Mouse (Mus musculus) kidney, adult 2 months (tissue): ENCODE measurements around the gene S100a5. TPM values are rescaled to one million over a fixed set of nuclear protein-coding genes. Genes with fewer than 3 reads are reported as not detected.
A peak's percentile ranks its signal among the peaks of the same experiment; 100 is the strongest.

Source experiments
- DNase-seq: peaks from one replicate; pipeline ENCODE4 v3.0.0; 2021
- H3K27ac ChIP-seq: fragments of 200-500 bp; 2 replicates; pipeline ENCODE4 v1.5.1; 2012; ENCODE audit warnings: low read depth, low read length, control low read depth, inconsistent platforms; ENCODE audit not compliant: insufficient read depth
- H3K27me3 ChIP-seq: fragments of 200-500 bp; replicated peaks from 2 replicates; pipeline ENCODE4 v1.6.1; 2012; ENCODE audit warnings: mild to moderate bottlenecking, moderate library complexity, low read length, inconsistent platforms; ENCODE audit not compliant: control insufficient read depth, insufficient read depth
- H3K36me3 ChIP-seq: fragments of 200-500 bp; 2 replicates; pipeline ENCODE4 v1.6.1; 2012; ENCODE audit warnings: mild to moderate bottlenecking, moderate library complexity, low read length, inconsistent platforms; ENCODE audit not compliant: control insufficient read depth, insufficient read depth
- H3K4me1 ChIP-seq: fragments of 200-500 bp; 2 replicates; pipeline ENCODE4 v1.6.1; 2011; ENCODE audit warnings: low read length; ENCODE audit not compliant: control insufficient read depth, insufficient read depth
- H3K4me3 ChIP-seq: fragments of 200-500 bp; 2 replicates; pipeline ENCODE4 v1.5.1; 2011; ENCODE audit warnings: mild to moderate bottlenecking, low read depth, low read length, control low read depth; ENCODE audit not compliant: insufficient read depth
- CTCF ChIP-seq: fragments of 200-500 bp; conservative IDR thresholded peaks from 2 replicates; pipeline ENCODE4 v1.5.1; 2011; ENCODE audit warnings: low read depth, mild to moderate bottlenecking, control low read depth, low read length, moderate library complexity, mixed read lengths; ENCODE audit not compliant: insufficient read depth, insufficient read length
- POLR2A ChIP-seq: fragments of 200-500 bp; IDR thresholded peaks from one replicate; pipeline ENCODE4 v1.6.1; 2011; ENCODE audit warnings: low read depth, low read length, control low read depth
- WGBS: fragments of 180-500 bp; shearing (Covaris S2); methylation state at CpG from one replicate; pipeline ENCODE4 v1.1.7; 2018; 5-methylcytosine and 5-hydroxymethylcytosine counted together
- polyA plus RNA-seq: library from polyadenylated mRNA; depleted of rRNA; stranded (reverse); fragments of >200 nt; gene quantifications from 2 replicates; pipeline ENCODE4 v1.2.3, GENCODE M21; 2012

S100a5 gene
- polyA plus RNA-seq, 1 experiment = not detected

- H3K4me3 ChIP-seq = no peak overlapping the region
- no peaks in the 10 kb centered on the region for H3K36me3 ChIP-seq
- no peaks in the 10 kb centered on the region for H3K4me1 ChIP-seq
- no peaks in the 10 kb centered on the region for H3K27me3 ChIP-seq
- TF ChIP-seq POLR2A = no peak
- peak; percentile 39 for DNase-seq
- 61% methylated on average over 6 of the region's 6 CpGs for WGBS
- H3K27ac ChIP-seq = no peak overlapping the region
These were observed 18.9 kb upstream of the S100a5 start for GRCm38 (mm10) chr3:90589390-90589789.

DNA sequence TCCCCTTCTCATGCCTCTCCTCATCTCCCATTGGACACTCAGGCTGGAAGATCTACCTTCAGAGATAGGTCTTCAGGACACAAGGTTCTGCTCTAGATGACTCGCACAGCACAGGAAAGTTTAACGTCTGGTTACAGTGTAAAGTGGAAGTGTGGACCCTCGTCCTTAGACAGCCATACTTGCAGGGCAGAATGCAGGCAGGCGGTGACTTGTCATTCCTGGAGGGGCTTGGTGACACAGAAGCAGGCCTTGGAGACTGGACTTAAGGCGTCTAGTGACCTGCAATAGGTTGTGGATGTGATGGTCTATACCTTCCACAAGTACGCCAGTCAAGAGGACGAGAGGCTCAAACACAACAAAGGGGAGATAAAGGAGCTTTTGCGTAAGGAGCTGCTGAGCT, 18.4 kb upstream of the S100a5 start, which contains the start of gene S100a2:
TSS of gene S100a2 (plus strand) at position 301 of the 400 bp plus-strand sequence.
- Histone ChIP-seq H3K36me3 (no peaks in the 10 kb centered on the region), H3K4me3 (no peak within 1 kb of the TSS), H3K4me1 (no peaks in the 10 kb centered on the region), H3K27me3 (no peaks in the 10 kb centered on the region), H3K27ac (no peak within 1 kb of the TSS)
- WGBS = 92% methylated on average over 8 of the region's 8 CpGs
- DNase-seq = no peak
- no peak for TF ChIP-seq POLR2A
- no peak for TF ChIP-seq CTCF

DNA sequence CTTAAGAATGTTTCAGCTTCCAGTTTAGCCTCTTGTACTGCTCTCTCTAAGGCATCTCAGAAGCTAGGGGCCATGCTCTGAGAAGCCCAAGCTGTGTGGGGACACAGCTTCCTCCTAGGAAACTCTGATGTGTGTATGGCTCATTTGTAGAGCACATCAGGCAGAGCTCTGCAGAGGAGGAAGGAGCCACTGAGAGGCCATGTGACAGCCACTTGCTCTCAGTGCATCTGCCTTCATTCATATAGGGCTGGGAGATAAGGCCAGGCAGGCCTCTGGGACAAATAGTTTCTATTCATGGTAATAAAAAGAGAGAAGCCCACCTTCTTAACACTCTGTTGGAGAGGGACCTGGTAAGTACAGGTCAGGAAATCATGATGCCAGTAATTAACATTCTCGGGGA, 13.9 kb upstream of the S100a5 start:
- Histone ChIP-seq H3K27me3 (no peaks in the 10 kb centered on the region), H3K27ac (no peak overlapping the region), H3K4me1 (no peaks in the 10 kb centered on the region), H3K36me3 (no peaks in the 10 kb centered on the region), H3K4me3 (no peak overlapping the region)
- DNase-seq = no peak
- 77% methylated on average over 1 of the region's 1 CpGs for WGBS
- no peak for TF ChIP-seq POLR2A
- no peak for TF ChIP-seq CTCF

DNA sequence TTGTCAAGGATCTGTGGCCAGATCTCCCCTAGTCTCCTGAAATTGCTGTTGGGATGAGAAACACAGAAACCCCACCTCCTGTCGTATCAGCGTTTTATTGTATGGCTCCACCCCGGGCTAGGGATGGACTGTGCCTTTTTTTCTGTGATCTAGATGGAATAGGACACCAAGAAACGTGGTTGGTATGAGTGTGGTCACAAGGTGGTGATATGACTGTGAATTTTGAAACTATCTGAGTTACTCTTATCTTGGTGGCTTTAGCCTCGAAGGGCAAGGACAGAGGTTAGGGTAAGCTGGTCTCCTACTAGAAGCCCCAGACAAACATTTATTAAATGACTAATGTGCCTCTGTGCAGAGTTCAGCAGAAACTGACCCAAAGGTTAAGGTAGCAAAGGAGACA, 12.8 kb upstream of the S100a5 start:
- 71% methylated on average over 5 of the region's 5 CpGs for WGBS
- Histone ChIP-seq H3K27me3 (no peaks in the 10 kb centered on the region), H3K4me1 (no peaks in the 10 kb centered on the region), H3K36me3 (no peaks in the 10 kb centered on the region), H3K4me3 (no peak overlapping the region), H3K27ac (no peak overlapping the region)
- DNase-seq = no peak
- TF ChIP-seq POLR2A = no peak
- TF ChIP-seq CTCF = no peak

DNA sequence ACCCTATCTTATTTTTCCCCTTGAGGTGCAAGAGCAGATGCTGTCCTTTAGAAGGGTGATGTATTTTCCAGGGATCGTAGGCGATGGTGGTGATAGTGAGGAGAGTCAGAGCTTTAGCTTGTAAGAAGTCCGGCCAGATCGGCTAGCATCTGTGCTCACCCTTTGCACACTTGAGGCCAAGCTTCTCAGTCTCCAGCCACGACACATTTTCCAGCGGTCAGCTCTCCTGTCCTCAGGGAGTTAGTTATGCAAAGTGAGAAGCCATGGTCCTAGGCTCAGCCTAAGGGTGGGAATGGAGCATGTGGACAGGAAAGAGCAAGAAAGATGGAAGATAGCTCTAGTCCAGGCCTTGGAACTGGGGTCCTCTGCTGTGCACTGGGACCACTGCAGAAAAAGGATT, 11.5 kb upstream of the S100a5 start:
- Histone ChIP-seq H3K27ac (no peak overlapping the region), H3K4me1 (no peaks in the 10 kb centered on the region), H3K4me3 (no peak overlapping the region), H3K36me3 (no peaks in the 10 kb centered on the region), H3K27me3 (no peaks in the 10 kb centered on the region)
- 84% methylated on average over 6 of the region's 6 CpGs for WGBS
- no peak for TF ChIP-seq CTCF
- TF ChIP-seq POLR2A = no peak
- no peak for DNase-seq

- Histone ChIP-seq H3K4me1 (no peaks in the 10 kb centered on the region), H3K36me3 (no peaks in the 10 kb centered on the region), H3K4me3 (no peak overlapping the region), H3K27me3 (no peaks in the 10 kb centered on the region), H3K27ac (no peak overlapping the region)
- TF ChIP-seq POLR2A (no peak), CTCF (no peak)
- DNase-seq = no peak
- WGBS = 47% methylated on average over 6 of the region's 6 CpGs
These were observed 10.6 kb upstream of the S100a5 start for GRCm38 (mm10) chr3:90597736-90598135.

DNA sequence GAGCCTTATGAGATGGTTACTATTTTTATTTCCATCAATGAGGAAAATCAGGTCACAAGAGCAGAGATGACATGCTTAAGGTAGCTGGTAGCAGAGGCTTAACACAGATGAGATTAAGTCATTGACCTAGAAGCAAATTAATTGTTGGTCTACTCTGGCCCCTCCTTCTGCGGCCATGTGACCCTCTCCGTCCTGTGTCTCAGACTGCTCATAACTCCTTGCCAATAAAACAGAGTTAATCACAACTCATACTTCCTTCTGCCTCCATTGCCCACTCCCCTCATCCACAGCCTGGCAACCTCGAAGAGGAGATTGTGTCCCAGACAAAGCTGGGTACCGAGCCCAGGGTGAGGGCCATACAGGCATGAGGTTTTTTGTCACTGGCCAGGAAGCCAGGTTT, 10.1 kb upstream of the S100a5 start:
- no peak for DNase-seq
- TF ChIP-seq CTCF (no peak), POLR2A (no peak)
- 69% methylated on average over 4 of the region's 4 CpGs for WGBS

GRCm38 (mm10) chr3:90599401-90599800, 8.9 kb upstream of the S100a5 start:
- Histone ChIP-seq H3K36me3 (no peaks in the 10 kb centered on the region), H3K4me3 (no peak overlapping the region), H3K27ac (no peak overlapping the region), H3K27me3 (no peaks in the 10 kb centered on the region), H3K4me1 (0 out of 2 replicates have a peak, but pooled peaks cover 3% of the 10 kb centered on the region)
- TF ChIP-seq CTCF (no peak), POLR2A (no peak)
- 71% methylated on average over 3 of the region's 3 CpGs for WGBS
- DNase-seq = peak; percentile 54

More for the DNA sequence above, 10.1 kb upstream of the S100a5 start:
- H3K4me3 ChIP-seq = no peak overlapping the region
- no peaks in the 10 kb centered on the region for H3K4me1 ChIP-seq
- no peaks in the 10 kb centered on the region for H3K36me3 ChIP-seq
- no peak overlapping the region for H3K27ac ChIP-seq
- H3K27me3 ChIP-seq = no peaks in the 10 kb centered on the region
